Mouse (Mus musculus): ENCODE results near the gene Cnnm1.

Cnnm1 gene

GRCm38 (mm10) chr19:43440112-43440737 lies at the start of gene Cnnm1:
Cnnm1 (plus strand) TSS chr19:43440436.
- peak; percentile 32 for DNase-seq

GRCm38 (mm10) chr19:43396327-43396726 lies 43.9 kb upstream of the Cnnm1 start:
- DNase-seq, result no peak

GRCm38 (mm10) chr19:43407181-43407580 lies 33.1 kb upstream of the Cnnm1 start:
- no peak for DNase-seq

GRCm38 (mm10) chr19:43415565-43415964 lies 24.7 kb upstream of the Cnnm1 start:
- DNase-seq, result no peak

- DNase-seq, result no peak
Measured at GRCm38 (mm10) chr19:43420506-43420905, 19.7 kb upstream of the Cnnm1 start.

GRCm38 (mm10) chr19:43424082-43424481 lies 16.2 kb upstream of the Cnnm1 start:
- DNase-seq, result no peak

- DNase-seq, result no peak
Measured at GRCm38 (mm10) chr19:43427446-43428224, 12.6 kb upstream of the Cnnm1 start.

GRCm38 (mm10) chr19:43439246-43439645 lies 990 bp upstream of the Cnnm1 start:
- DNase-seq, result no peak

GRCm38 (mm10) chr19:43440768-43441660 lies 778 bp downstream of the Cnnm1 start:
- DNase-seq, result no peak

GRCm38 (mm10) chr19:43441661-43441990 lies 1.4 kb downstream of the Cnnm1 start:
- DNase-seq, result no peak

- DNase-seq, result no peak
Measured at GRCm38 (mm10) chr19:43442269-43442668, 2.0 kb downstream of the Cnnm1 start.

- DNase-seq, result no peak
Measured at GRCm38 (mm10) chr19:43442906-43443305, 2.7 kb downstream of the Cnnm1 start.

- no peak for DNase-seq
Measured at GRCm38 (mm10) chr19:43444636-43445205, 4.5 kb downstream of the Cnnm1 start.

GRCm38 (mm10) chr19:43451563-43451962 lies 11.3 kb downstream of the Cnnm1 start:
- no peak for DNase-seq

- no peak for DNase-seq
Measured at GRCm38 (mm10) chr19:43452176-43452575, 11.9 kb downstream of the Cnnm1 start.

- peak; percentile 57 for DNase-seq
Measured at GRCm38 (mm10) chr19:43453025-43453424, 12.8 kb downstream of the Cnnm1 start.

GRCm38 (mm10) chr19:43459948-43460347 lies 19.7 kb downstream of the Cnnm1 start:
- DNase-seq, result no peak

GRCm38 (mm10) chr19:43460481-43460880 lies 20.2 kb downstream of the Cnnm1 start:
- no peak for DNase-seq

- DNase-seq, result no peak
Measured at GRCm38 (mm10) chr19:43462141-43462540, 21.9 kb downstream of the Cnnm1 start.

GRCm38 (mm10) chr19:43463546-43464293 lies 23.5 kb downstream of the Cnnm1 start:
- no peak for DNase-seq

GRCm38 (mm10) chr19:43464294-43464687 lies 24.1 kb downstream of the Cnnm1 start:
- no peak for DNase-seq

GRCm38 (mm10) chr19:43465076-43465475 lies 24.8 kb downstream of the Cnnm1 start:
- DNase-seq, result no peak

All from liver (tissue).